Mouse (Mus musculus) E14TG2a.4 (cell line): ENCODE data around the gene Uevld.

Experiments used
- CTCF ChIP-seq: conservative IDR thresholded peaks from 2 replicates; pipeline ENCODE4 v1.5.1; 2014; ENCODE audit warnings: low read length
- NANOG ChIP-seq: IDR thresholded peaks from 2 replicates; pipeline ENCODE4 v1.6.1; 2014; ENCODE audit warnings: borderline replicate concordance, low read length, mixed read lengths
- POU5F1 ChIP-seq: IDR thresholded peaks from 2 replicates; pipeline ENCODE4 v1.6.1; 2014; ENCODE audit warnings: low read length, borderline replicate concordance

DNA sequence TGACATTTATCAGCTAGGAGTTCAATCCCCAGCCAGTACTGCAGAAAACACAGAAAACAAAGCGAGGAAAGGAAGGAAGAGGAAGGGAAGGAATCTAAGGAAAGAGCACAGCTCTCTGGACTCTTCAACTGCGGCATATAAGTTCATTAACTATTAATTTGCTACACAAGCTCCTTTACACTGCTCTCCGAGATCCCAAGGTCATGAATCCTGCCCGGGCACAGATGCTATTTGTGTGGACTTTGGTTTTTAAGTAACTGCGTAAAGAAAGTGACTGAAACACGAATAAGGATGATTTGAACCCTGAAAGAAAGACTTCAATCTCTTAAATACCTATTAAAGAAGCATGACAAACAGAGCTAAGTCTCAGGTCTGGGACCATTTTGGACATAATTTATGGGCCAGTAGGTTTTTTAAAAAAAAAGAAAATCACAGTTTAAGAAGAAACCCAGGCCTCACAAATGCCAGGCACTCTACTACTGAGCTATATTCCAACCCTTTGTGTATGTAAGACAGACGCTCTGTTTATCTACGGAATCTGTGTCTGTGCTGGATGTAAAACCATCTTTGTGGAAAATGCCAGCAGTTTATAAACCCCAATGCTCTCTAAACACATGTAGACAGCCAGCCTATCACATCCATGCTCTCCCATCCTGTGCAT is 41.8 kb upstream of the Uevld start:
- TF ChIP-seq CTCF (no peak), POU5F1 (no peak), NANOG (no peak)
